Mouse (Mus musculus) fibroblast of lung, adult 2 months (primary cell): ENCODE data around the gene Art4.
"Not testable (repeated sequence)": the region's sequence is repeated elsewhere in the genome, so short reads cannot be mapped to it uniquely, and the experiment has no call there.

Experiments used
- DNase-seq: peaks from one replicate; pipeline ENCODE4 v3.0.0-alpha.2; 2011; ENCODE audit warnings: low read depth

Art4 gene

GRCm38 (mm10) chr6:136857186-136857872 is at the start of gene Art4:
Gene Art4 (minus strand): TSS chr6:136857733.
- no peak for DNase-seq

GRCm38 (mm10) chr6:136906937-136907293 is 49.4 kb upstream of the Art4 start:
- no peak for DNase-seq

- no peak for DNase-seq
Observed at GRCm38 (mm10) chr6:136906283-136906936, 48.9 kb upstream of the Art4 start.

GRCm38 (mm10) chr6:136903885-136904470 is 46.4 kb upstream of the Art4 start:
- no peak for DNase-seq

DNA sequence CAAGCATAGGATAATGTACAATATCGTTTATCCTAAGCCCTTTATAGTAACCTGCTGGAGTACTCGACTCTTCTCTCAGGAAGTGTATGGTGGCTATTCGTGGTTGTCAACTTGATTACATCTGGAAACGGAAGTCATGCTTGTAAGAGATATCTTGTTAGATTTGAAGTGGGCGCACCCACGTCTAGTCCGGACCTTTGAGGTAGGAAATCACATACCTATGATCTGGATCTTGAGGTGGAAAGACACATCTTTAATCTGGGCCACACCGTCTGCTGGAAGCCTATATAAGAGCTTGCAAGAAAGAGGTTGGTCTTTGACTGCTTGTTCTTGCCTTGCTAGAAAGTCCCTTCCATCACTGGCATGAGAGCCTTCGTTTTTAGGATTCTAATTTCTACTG is 45.0 kb upstream of the Art4 start:
- no peak for DNase-seq

DNA sequence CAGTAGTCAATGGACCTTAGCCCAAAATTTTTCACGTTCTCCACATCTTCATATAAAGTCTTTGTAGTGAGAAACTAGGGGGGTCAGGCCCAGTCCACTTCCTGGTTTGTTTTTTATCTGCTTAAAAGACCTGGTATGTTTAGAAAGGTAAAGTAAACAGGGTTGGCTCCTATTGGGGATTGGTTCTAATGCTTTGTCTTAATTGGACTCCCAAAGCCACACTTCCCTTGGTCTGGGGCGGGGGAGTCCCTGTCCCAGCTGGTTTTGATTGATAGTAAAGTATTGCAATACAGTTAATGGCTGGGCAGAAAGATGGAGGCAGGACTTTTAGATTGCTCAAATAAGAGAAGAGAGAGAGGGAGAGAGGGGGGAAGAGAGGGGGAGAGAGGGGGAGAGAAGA is 43.5 kb upstream of the Art4 start:
- DNase-seq, result no peak

GRCm38 (mm10) chr6:136900369-136901009 is 43.0 kb upstream of the Art4 start:
- peak; percentile 82 for DNase-seq

GRCm38 (mm10) chr6:136898954-136899353 is 41.4 kb upstream of the Art4 start:
- no peak for DNase-seq

GRCm38 (mm10) chr6:136898222-136898621 is 40.7 kb upstream of the Art4 start:
- peak; percentile 89 for DNase-seq

DNA sequence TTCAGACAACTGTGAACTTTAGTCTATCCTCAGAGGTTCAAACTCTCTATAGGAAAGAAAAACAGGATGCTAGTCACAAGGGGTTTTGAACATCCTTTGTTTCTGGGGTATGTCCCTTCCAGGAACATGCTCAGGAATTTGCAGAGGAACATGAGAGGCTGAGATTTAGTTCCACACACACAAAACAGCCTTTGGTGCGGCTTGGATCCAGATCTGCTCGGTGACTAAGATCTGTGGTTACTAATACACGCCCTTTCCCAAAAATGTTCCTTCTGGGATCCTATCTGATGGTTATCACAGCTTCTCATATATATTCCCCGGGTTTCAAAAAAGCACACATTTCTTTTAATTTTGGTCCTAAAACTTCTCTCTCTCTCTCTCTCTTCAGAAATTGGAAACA is 40.3 kb upstream of the Art4 start:
- peak; percentile 91 for DNase-seq

GRCm38 (mm10) chr6:136894532-136895339 is 37.2 kb upstream of the Art4 start:
- no peak for DNase-seq

- no peak for DNase-seq
Observed at GRCm38 (mm10) chr6:136892002-136892401, 34.5 kb upstream of the Art4 start.

DNA sequence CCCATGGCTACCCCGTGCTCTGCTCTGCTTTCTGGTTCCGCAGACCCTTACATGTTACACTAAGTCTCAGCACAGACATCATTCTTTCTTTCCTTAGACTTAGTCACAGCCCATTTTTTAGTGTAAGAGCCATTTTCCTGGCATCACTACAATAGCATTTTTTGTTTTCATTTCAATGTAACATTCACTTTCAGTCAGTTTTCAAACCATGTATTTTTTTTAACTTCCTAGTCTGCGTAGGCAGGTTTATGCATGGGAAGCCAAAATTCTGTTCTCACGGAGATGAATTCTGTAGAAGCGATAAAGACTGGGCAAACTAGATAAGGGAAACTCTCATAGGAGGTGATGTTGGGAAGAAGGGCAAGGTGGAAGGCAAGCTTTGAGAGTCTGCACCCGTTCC is 32.0 kb upstream of the Art4 start:
- no peak for DNase-seq

GRCm38 (mm10) chr6:136889067-136889466 is 31.5 kb upstream of the Art4 start:
- DNase-seq, result no peak

DNA sequence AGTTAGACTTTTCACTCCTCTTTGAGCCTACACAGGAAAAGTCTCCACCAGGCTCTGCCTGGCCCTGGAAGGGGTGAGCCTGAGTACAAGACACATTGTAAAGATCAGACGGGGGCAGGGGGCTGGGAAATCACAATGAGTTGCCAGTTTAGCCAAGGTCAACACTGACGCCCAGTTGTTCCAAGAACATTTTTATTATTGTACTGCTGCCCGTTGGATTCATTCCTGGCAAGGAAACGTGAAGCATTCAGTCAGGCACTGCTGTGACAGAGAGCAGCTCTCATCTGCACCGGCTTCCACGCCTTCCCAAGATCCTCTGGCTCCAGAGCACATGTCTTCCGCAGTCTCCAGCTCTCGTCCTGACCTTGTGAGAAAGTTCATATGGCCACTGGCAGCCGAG is 30.3 kb upstream of the Art4 start:
- DNase-seq, result peak; percentile 85

- DNase-seq, result not testable (repeated sequence)
Observed at GRCm38 (mm10) chr6:136884766-136885165, 27.2 kb upstream of the Art4 start.

GRCm38 (mm10) chr6:136883961-136884360 is 26.4 kb upstream of the Art4 start:
- no peak for DNase-seq

DNA sequence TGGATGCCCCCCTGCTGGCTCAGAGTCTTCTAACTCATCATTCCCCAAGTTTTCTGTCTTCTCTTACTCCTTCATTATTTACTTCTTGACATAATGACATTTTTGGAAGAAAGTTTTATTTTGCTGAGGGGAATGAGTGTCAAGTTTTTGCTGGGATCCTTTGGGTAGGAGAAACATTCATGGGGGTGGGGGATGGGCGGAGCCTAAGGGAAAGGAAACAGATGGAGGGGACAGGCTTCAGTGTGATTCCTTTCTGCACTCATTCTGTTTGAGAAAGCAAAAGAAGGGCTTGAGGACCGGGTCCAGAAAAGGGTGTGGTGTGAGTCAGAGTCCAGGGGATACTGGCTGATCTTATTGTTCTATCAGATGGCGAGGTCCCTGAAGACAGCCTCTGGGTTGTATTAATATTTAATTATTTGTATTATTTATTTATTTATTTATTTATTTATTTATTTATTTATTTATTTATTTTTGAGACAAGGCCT is 25.9 kb upstream of the Art4 start:
- no peak for DNase-seq

- DNase-seq, result no peak
Observed at GRCm38 (mm10) chr6:136881678-136882077, 24.1 kb upstream of the Art4 start.

- peak; percentile 91 for DNase-seq
Observed at GRCm38 (mm10) chr6:136875670-136876069, 18.1 kb upstream of the Art4 start, which contains the start of gene Mgp. Gene Mgp (minus strand): TSS chr6:136875823.

- DNase-seq, result no peak
Observed at GRCm38 (mm10) chr6:136874599-136874998, 17.1 kb upstream of the Art4 start.

GRCm38 (mm10) chr6:136868921-136869320 is 11.4 kb upstream of the Art4 start:
- no peak for DNase-seq
